Mouse (Mus musculus) MEL (cell line): Measurements from ENCODE around the gene Pcnt. TPM values are rescaled to one million over a fixed set of nuclear protein-coding genes. Genes with fewer than 3 reads are reported as not detected.

Source experiments
- DNase-seq: peaks from one replicate; pipeline ENCODE4 v3.0.0; 2011; ENCODE audit warnings: low read depth, low spot score
- H3K27ac ChIP-seq: 2 replicates; pipeline ENCODE4 v1.5.1; 2012; ENCODE audit warnings: low read depth, mild to moderate bottlenecking, control low read depth, low read length, moderate library complexity; ENCODE audit not compliant: control insufficient read depth
- H3K27me3 ChIP-seq, 2 experiments: fragments of 150-350 bp in 1 of 2; sonication (generic) in 1 of 2; 2 replicates each; pipeline ENCODE4 v1.6.1; 2012; ENCODE audit warnings: low read length in 2 of 2, mild to moderate bottlenecking in 2 of 2, improper control_type of control experiment in 1 of 2, moderate library complexity in 1 of 2; ENCODE audit not compliant: insufficient read depth in 2 of 2, control insufficient read depth in 1 of 2
- H3K36me3 ChIP-seq, 2 experiments: 2 replicates each; pipeline ENCODE4 v1.6.1; 2012 to 2014; ENCODE audit warnings: low read length in 2 of 2, improper control_type of control experiment in 1 of 2, inconsistent platforms in 1 of 2, mild to moderate bottlenecking in 1 of 2; ENCODE audit not compliant: insufficient read depth in 2 of 2, control insufficient read depth in 1 of 2
- H3K4me1 ChIP-seq, 2 experiments: fragments of 150-350 bp in 1 of 2; sonication (generic) in 1 of 2; 2 replicates each; pipeline ENCODE4 v1.6.1; 2012; ENCODE audit warnings: low read length in 2 of 2, improper control_type of control experiment in 1 of 2, mild to moderate bottlenecking in 1 of 2; ENCODE audit not compliant: insufficient read depth in 2 of 2, control insufficient read depth in 1 of 2
- H3K4me3 ChIP-seq, 2 experiments: fragments of 150-350 bp in 1 of 2; sonication (generic) in 1 of 2; 2 replicates each; pipeline ENCODE4 v1.5.1; 2012; ENCODE audit warnings: low read depth in 2 of 2, low read length in 2 of 2, mild to moderate bottlenecking in 2 of 2, moderate library complexity in 2 of 2, control low read depth in 1 of 2, improper control_type of control experiment in 1 of 2; ENCODE audit not compliant: control insufficient read depth in 1 of 2, insufficient read depth in 1 of 2
- H3K79me2 ChIP-seq: 2 replicates; pipeline ENCODE4 v1.6.1; 2012; ENCODE audit warnings: mild to moderate bottlenecking, low read length, moderate library complexity; ENCODE audit not compliant: control insufficient read depth, poor library complexity, insufficient read depth
- H3K9ac ChIP-seq: 2 replicates; pipeline ENCODE4 v1.6.1; 2012; ENCODE audit warnings: low read depth, mild to moderate bottlenecking, control low read depth, low read length, moderate library complexity; ENCODE audit not compliant: control insufficient read depth, poor library complexity, severe bottlenecking
- H3K9me3 ChIP-seq: fragments of 150-350 bp; sonication (generic); replicated peaks from 2 replicates; pipeline ENCODE4 v1.6.1; 2012; ENCODE audit warnings: mild to moderate bottlenecking, low read length, improper control_type of control experiment, moderate library complexity; ENCODE audit not compliant: insufficient read depth
- CTCF ChIP-seq, 3 experiments: IDR thresholded peaks in 2 of 3; conservative IDR thresholded peaks in 1 of 3; 2 replicates each; pipeline ENCODE4 v1.5.1; 2011 to 2012; ENCODE audit warnings: low read length in 3 of 3, low read depth in 2 of 3, mild to moderate bottlenecking in 2 of 3, improper control_type of control experiment in 1 of 3, inconsistent platforms in 1 of 3, mixed read lengths in 1 of 3, moderate library complexity in 1 of 3; ENCODE audit not compliant: control insufficient read depth in 1 of 3, insufficient read depth in 1 of 3, poor library complexity in 1 of 3, severe bottlenecking in 1 of 3
- E2F4 ChIP-seq: IDR thresholded peaks from 2 replicates; pipeline ENCODE4 v1.6.1; 2011; ENCODE audit warnings: low read depth, low read length, improper control_type of control experiment, borderline replicate concordance
- ELF1 ChIP-seq: IDR thresholded peaks from 2 replicates; pipeline ENCODE4 v1.6.1; 2014; ENCODE audit warnings: low read depth, mild to moderate bottlenecking, inconsistent platforms, low read length, improper control_type of control experiment, moderate library complexity
- EP300 ChIP-seq, 2 experiments: IDR thresholded peaks; 2 replicates each; pipeline ENCODE4 v1.6.1; 2011; ENCODE audit warnings: improper control_type of control experiment in 2 of 2, low read length in 2 of 2, low read depth in 1 of 2, mild to moderate bottlenecking in 1 of 2
- GABPA ChIP-seq: IDR thresholded peaks from 2 replicates; pipeline ENCODE4 v1.6.1; 2012; ENCODE audit warnings: low read depth, mild to moderate bottlenecking, inconsistent platforms, low read length, improper control_type of control experiment, moderate library complexity
- KAT2A ChIP-seq: conservative IDR thresholded peaks from 2 replicates; pipeline ENCODE4 v1.6.1; 2012; ENCODE audit warnings: low read depth, low read length, improper control_type of control experiment, inconsistent platforms
- MAFK ChIP-seq: IDR thresholded peaks from 2 replicates; pipeline ENCODE4 v1.6.1; 2011; ENCODE audit warnings: low read depth, mild to moderate bottlenecking, low read length, improper control_type of control experiment, borderline replicate concordance
- MAX ChIP-seq: IDR thresholded peaks from 2 replicates; pipeline ENCODE4 v1.6.1; 2011; ENCODE audit warnings: low read length, improper control_type of control experiment
- MXI1 ChIP-seq: IDR thresholded peaks from 2 replicates; pipeline ENCODE4 v1.6.1; 2011; ENCODE audit warnings: mild to moderate bottlenecking, low read depth, low read length, improper control_type of control experiment
- MYB ChIP-seq: IDR thresholded peaks from 2 replicates; pipeline ENCODE4 v1.6.1; 2011; ENCODE audit warnings: mild to moderate bottlenecking, low read depth, low read length, improper control_type of control experiment
- MYC ChIP-seq: IDR thresholded peaks from 2 replicates; pipeline ENCODE4 v1.6.1; 2011; ENCODE audit warnings: low read depth, mild to moderate bottlenecking, low read length, improper control_type of control experiment, moderate library complexity
- POLR2AphosphoS2 ChIP-seq: IDR thresholded peaks from 2 replicates; pipeline ENCODE4 v1.6.1; 2011; ENCODE audit warnings: low read length, improper control_type of control experiment
- POLR2AphosphoS5 ChIP-seq: IDR thresholded peaks from 2 replicates; pipeline ENCODE4 v1.6.1; 2012; ENCODE audit warnings: low read depth, borderline replicate concordance, mild to moderate bottlenecking, inconsistent platforms, low read length, moderate library complexity, mixed read lengths
- RAD21 ChIP-seq: IDR thresholded peaks from 2 replicates; pipeline ENCODE4 v1.6.1; 2011; ENCODE audit warnings: mild to moderate bottlenecking, low read depth, low read length, improper control_type of control experiment
- TBP ChIP-seq: IDR thresholded peaks from 2 replicates; pipeline ENCODE4 v1.8.0; 2011; ENCODE audit warnings: low read depth, low read length, improper control_type of control experiment
- UBTF ChIP-seq: IDR thresholded peaks from 2 replicates; pipeline ENCODE4 v1.6.1; 2012; ENCODE audit warnings: low read depth, mild to moderate bottlenecking, inconsistent platforms, low read length, improper control_type of control experiment, moderate library complexity, borderline replicate concordance; ENCODE audit not compliant: insufficient read depth
- USF1 ChIP-seq: IDR thresholded peaks from 2 replicates; pipeline ENCODE4 v1.6.1; 2014; ENCODE audit warnings: low read depth, mild to moderate bottlenecking, inconsistent platforms, low read length, improper control_type of control experiment, moderate library complexity
- ZKSCAN1 ChIP-seq: IDR thresholded peaks from 2 replicates; pipeline ENCODE4 v1.6.1; 2012; ENCODE audit warnings: low read depth, mild to moderate bottlenecking, inconsistent platforms, low read length, improper control_type of control experiment, moderate library complexity
- polyA plus RNA-seq, 2 experiments: library from polyadenylated mRNA; stranded (reverse) in 1 of 2; unstranded in 1 of 2; fragments of >175 nt in 1 of 2; fragments of >200 nt in 1 of 2; gene quantifications; 2 replicates each; pipeline versions ENCODE4 v1.2.1 to v1.2.4; 2012; ENCODE audit warnings: low replicate concordance in 2 of 2, low read depth in 1 of 2; ENCODE audit not compliant: insufficient read length in 2 of 2, insufficient read depth in 1 of 2, missing spikeins in 1 of 2
- total RNA-seq: library from RNA; depleted of rRNA; stranded (reverse); fragments of 300-350 nt; gene quantifications from 2 replicates; pipeline ENCODE4 v1.2.3, GENCODE M21; 2012

Gene Pcnt
- total and polyA plus RNA-seq, 3 experiments = 30.7 to 51.3 (median 36.4) TPM

- TF ChIP-seq UBTF = no peak
- no peak for TF ChIP-seq MYB
- TF ChIP-seq TBP = no peak
- no peak for TF ChIP-seq MAFK
- TF ChIP-seq POLR2AphosphoS5 = no peak
- no peak for TF ChIP-seq KAT2A
- no peak for TF ChIP-seq RAD21
- no peaks in the 10 kb centered on the region for H3K4me1 ChIP-seq
- no peak overlapping the region for H3K27ac ChIP-seq
- no peaks in the 10 kb centered on the region for H3K9me3 ChIP-seq
- H3K36me3 ChIP-seq = peaks cover 0 to 30% of the 10 kb centered on the region in 2 experiments; a peak in 2 of 4 replicates
- no peaks in the 10 kb centered on the region for H3K27me3 ChIP-seq
- H3K79me2 ChIP-seq = no peaks in the 10 kb centered on the region; the same call in 1 of the 2 replicates
- H3K9ac ChIP-seq = no peak overlapping the region
- no peak overlapping the region for H3K4me3 ChIP-seq
- no peak for DNase-seq
Measured at GRCm38 (mm10) chr10:76392596-76392995, 50.0 kb downstream of the Pcnt start.

GRCm38 (mm10) chr10:76391786-76392185, 50.8 kb downstream of the Pcnt start:
- Histone ChIP-seq H3K9me3 (no peaks in the 10 kb centered on the region), H3K79me2 (no peaks in the 10 kb centered on the region; the same call in 1 of the 2 replicates)

GRCm38 (mm10) chr10:76391166-76391565, 51.4 kb downstream of the Pcnt start:
- Histone ChIP-seq H3K4me3 (no peak overlapping the region), H3K27me3 (no peaks in the 10 kb centered on the region), H3K4me1 (no peaks in the 10 kb centered on the region), H3K9me3 (no peaks in the 10 kb centered on the region), H3K27ac (no peak overlapping the region), H3K36me3 (peaks cover 0 to 32% of the 10 kb centered on the region in 2 experiments; a peak in 2 of 4 replicates)
- no peak for DNase-seq
- no peak for TF ChIP-seq MXI1
- TF ChIP-seq RAD21 = no peak
- TF ChIP-seq E2F4 = no peak
- TF ChIP-seq ZKSCAN1 = no peak
- no peak for TF ChIP-seq EP300 (IDR thresholded peaks at IDR 0.05; ENCODE audit: low read depth in 1 of 2, low read length in 2 of 2)
- no peak for TF ChIP-seq USF1
- TF ChIP-seq ELF1 = no peak
- TF ChIP-seq MAX = no peak
- no peak for TF ChIP-seq MAFK
- TF ChIP-seq UBTF = no peak
- no peak for TF ChIP-seq MYC
- no peak for TF ChIP-seq POLR2AphosphoS2
- no peak for TF ChIP-seq GABPA
- TF ChIP-seq, all 39 proteins: peak for 0
- Histone ChIP-seq H3K79me2 (no peaks in the 10 kb centered on the region; the same call in 1 of the 2 replicates), H3K9ac (no peak overlapping the region)

More at GRCm38 (mm10) chr10:76391786-76392185, 50.8 kb downstream of the Pcnt start:
- DNase-seq = peak; percentile 17
- Histone ChIP-seq H3K27me3 (no peaks in the 10 kb centered on the region), H3K27ac (no peak overlapping the region), H3K4me1 (no peaks in the 10 kb centered on the region), H3K36me3 (peaks cover 0 to 30% of the 10 kb centered on the region in 2 experiments; a peak in 2 of 4 replicates), H3K4me3 (no peak overlapping the region)
- TF ChIP-seq POLR2AphosphoS2 = no peak
- peak; percentile 44 to 65 (median 61) for TF ChIP-seq CTCF (IDR thresholded peaks at IDR 0.05 in 2 of 3, conservative IDR thresholded peaks at IDR 0.05 in 1 of 3; ENCODE audit: control insufficient read depth in 1 of 3, insufficient read depth in 1 of 3, low read depth in 2 of 3, low read length in 3 of 3, poor library complexity in 1 of 3, severe bottlenecking in 1 of 3)
- TF ChIP-seq, all 39 proteins: peak for 1
- no peak overlapping the region for H3K9ac ChIP-seq
